Mouse (Mus musculus) megakaryocyte, adult 5-6 weeks (primary cell): ENCODE measurements at regions not wholly inside any gene's neighbourhood (a gene's known extent, or its start where the extent isn't known, plus 50 kb on each side); places are given as distances from the start of the nearest gene placed in this dataset.
A peak's percentile ranks its signal among the peaks of the same experiment; 100 is the strongest.

Experiments
- ATAC-seq: 2 replicates; pipeline ENCODE4 v1.8.0; 2016; ENCODE audit warnings: mild to moderate bottlenecking, inconsistent platforms; ENCODE audit not compliant: poor library complexity, severe bottlenecking

DNA sequence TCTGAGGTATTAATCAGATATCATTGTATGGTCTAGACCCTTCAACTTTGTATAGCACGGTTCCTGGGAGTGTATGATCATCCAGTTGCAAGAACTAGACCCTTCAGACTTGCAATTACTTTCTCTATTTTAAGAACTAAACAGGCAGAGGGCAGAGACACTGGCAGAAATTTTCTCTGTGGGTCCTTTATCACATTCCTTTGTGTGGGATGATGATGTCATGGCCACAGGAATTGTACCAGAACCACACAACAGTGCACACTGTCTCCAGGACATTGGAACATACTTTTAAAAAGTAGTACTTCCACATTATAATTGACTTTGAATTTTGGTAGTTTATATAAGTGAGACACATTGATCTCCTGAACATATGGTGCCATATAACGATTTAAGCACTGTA lies 674.2 kb downstream of the Rfpl4b start:
- no peak for ATAC-seq

DNA sequence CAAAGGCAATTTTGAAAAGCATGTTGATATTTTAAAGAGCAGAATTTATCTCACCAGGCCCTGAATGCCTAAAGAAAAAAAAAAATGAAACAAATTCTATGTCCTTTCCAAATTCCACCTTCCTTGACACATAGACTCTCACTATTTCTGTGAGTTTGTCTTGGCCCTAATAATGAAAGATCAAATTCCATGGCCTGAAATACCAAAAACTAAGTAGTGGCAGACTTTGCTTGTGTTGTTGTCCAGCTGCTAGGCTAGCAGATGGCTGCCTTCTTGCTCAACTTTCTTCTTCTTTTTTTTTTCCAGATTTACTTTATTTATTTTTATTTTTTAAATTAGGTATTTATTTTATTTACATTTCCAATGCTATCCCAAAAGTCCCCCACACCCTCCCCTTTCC lies 682.4 kb downstream of the Rfpl4b start:
- no peak for ATAC-seq

DNA sequence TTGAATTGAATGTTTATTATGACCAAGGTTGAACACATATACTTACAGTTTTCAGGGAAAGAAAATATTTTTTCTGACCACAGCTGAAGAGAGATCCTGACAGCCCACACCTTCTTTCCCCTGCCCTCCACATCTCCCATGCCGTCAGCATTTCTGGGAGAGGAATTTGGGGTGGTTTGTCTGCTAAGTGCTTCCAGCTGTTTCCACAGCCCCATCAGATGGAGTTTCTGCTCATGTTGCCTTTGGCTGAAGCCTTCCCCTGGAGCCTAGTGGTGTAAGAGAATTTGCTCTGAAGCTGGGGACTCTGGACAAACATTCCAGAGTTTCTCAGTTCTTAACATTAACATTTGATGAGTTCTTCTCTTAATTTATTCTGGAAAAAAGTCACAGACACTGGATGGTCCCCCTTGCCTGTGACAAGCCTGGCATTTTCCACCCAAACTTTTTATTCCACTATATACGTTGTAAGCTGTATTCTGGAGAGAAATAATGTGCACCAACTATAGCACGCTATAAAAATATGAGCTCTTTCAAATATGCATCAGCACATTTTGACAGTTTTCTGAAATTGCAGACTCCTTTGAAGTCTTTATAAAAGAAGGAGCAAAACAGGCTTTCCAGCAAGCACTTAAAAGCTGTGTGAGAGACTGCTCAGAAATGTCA lies 699.5 kb downstream of the Rfpl4b start:
- ATAC-seq: no peak

DNA sequence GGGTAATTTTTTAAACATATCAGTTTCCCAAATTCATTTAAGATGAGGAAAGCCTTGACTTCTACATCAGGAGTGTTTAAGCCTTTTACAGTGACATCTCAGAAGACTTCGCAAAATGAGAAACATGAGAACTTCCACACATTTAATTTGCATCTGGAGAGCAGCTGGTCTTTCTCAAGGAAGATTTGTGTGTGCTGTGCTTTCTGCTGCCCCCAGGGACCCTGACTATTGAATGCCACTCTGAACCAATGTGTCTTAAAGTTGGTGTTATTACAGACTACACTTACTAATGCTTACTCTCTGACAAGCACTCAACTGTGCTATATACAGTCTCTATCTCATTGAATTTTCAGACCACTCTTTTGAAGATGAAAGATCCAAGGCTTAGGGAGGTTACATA lies 703.0 kb downstream of the Rfpl4b start:
- no peak for ATAC-seq

DNA sequence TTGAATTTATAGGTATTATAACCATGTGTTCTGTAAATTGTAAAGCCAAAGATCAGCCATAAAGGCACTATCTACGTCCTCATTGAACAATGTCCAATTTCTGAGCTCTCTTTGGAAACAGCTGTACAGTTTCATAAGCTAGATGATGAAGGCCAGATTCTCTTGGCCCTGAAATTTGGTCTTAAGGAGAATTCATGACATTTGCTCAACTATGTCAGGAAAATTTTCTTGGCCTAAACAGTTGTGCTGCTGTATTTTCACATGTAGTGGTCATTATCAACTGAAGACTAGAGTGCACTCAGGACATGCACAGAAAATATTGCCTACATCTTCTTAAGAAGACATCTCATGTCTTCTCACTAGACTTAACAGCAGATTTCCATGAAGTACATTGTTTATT lies 705.1 kb downstream of the Rfpl4b start:
- no peak for ATAC-seq

DNA sequence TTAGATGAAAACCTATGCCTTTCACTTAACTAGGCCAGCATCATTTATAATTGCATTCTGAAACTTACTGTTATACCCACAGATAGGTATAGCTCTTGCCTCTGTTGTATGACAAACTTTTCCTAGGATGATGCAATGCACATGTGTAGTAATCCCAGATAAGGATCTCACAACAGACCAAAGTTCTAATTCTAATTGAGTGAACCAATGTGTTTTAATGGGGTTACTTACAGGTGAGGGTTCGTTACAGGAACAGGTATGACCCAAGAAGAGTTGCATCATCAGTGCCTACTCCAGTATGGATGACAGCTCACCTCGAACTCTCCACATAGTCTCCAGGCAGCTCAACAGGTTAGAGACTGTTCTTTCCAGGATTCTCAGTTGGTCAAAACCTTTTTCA lies 707.4 kb downstream of the Rfpl4b start:
- ATAC-seq: no peak

DNA sequence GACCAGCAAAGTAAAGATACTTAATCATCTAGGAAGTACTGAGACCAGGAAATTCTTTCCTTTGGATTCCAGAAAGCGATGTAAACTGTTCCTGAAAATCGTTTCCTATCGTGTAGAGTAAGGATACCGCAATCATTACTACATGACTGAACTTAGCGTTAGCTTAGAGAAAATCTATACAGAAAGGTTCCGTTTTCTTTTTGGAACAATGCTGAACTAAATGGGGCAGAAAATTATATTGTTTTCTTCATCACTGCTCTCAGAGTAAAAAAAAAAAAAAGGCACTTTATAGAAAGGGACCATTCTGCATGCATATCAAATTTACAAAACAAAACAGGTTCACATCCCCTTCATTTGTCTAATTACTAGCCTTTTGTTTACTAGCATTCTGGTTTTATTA lies 713.0 kb downstream of the Rfpl4b start:
- no peak for ATAC-seq

DNA sequence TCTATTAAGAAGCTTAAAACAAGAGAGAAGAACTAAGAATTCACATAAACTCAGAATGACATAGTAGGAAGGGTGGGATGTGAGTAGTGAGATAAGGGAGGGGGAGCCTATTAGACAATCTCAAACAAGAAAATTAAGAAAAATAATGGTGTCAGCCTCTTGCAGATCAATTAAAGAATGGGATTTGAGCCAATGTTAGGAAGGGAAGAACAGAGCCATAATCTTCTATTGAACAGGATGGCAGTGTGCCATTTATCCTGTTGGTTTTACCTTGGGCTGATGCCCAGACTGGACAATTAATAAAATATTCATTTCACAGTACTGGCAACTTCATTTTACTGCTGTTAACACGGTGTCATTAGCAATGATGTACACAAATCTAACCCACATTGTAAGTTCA lies 718.0 kb downstream of the Rfpl4b start:
- no peak for ATAC-seq

DNA sequence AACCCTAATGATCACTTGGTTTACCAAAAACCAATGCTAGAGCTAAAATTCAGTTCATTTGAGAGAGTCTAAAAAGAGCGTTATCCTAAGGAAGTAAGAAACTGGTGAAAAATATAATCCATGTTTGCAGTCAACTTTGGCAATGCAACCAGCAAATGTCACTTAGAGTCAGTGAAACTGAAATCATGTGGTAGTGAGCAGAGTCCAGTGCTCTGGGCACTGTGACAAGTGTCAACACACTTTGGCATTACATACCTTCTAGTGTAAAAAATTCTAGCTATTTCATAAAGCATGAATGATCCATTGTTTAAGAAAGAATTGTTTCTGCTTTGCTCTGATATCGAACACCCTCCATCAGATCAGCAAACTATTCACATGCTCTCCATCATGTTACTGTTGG lies 743.1 kb downstream of the Rfpl4b start:
- no peak for ATAC-seq

DNA sequence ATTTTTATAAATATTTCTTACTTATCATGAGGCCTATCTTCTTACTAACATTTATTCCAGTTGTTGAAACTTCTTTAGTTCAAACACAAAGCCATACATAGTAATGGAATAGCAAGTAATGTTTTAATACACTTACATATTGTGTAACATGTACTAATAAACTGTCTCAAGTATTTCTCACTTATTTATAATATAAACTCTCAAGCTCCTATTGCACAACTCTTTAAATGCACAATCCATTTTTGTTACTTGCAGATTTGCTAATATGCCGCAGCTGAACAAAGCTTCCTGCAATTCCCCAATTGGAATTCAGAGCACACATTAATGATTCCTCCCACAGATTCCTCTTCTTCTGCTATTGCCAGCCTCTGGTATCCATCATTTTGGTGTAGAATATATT lies 749.2 kb downstream of the Rfpl4b start:
- ATAC-seq: no peak

DNA sequence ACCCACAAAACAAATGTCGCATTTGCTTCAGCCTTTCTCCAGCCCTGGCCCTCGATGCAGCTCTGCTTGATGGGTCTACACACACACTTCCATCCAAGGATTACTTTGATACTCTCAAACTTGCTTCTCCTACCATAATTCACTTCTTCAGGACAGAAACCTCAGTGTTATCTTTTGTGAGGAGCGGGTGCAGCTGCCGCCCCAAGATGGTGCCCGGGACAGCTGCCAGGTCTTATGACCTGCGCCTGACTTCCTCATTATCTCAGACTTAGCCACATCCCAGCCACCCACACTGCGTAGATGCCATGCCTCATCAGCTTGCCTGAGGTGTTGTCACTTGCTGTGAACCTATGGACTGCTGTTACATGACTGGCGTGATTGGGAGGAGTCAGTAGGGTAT lies 762.5 kb downstream of the Rfpl4b start:
- ATAC-seq: no peak

DNA sequence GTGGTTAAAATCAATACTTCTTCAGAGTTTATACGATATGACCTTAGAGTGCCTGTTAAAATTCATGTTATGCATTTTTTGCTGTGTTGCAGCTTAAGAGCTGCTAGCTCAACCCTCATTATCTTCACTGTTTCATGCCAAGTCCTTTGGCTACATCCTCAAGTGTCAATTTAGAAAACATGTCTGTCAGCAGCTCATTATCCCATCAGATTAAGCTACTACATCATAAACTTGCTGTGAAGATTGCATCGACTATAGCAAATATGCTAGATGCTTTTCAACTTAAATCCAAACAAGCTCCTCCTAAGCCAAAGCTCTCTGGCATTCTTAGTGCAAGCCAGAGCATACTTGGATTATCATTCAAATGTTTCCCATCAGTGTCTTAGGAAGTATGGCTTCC lies 811.1 kb downstream of the Rfpl4b start:
- ATAC-seq: no peak

DNA sequence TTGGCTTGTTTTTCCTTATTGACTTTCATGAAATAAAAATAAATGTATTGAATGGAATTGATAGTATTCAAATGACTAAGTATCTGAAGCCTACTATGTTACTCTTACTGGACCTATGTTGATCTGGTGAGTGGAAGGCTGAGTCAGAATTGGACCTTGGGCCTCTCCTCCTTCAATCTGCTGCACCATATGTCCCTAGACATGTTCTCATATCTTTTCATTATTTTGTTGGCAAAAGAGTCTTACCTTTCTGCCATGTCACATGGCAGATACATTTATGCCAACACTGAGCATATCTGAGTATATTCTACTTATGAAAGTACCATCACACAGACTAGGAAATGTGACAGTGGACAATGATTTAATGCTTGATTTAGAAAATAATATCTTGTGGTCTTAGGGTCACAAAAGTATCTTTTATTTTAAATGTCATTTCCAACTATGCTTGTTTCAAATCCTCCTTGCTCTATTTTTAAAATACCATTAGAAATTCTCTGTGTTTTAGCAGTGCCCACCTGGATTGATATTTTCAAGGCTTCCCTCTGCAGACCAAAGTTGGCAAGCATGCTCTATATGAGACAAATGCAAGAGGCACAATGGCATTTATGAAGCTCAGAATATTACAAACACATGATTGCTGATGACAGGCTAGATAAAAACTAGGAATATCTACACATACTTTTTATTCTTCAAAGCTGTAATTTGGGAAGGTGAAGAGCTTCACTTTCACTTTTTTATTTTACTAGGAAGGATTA lies 825.7 kb downstream of the Rfpl4b start:
- ATAC-seq: no peak

DNA sequence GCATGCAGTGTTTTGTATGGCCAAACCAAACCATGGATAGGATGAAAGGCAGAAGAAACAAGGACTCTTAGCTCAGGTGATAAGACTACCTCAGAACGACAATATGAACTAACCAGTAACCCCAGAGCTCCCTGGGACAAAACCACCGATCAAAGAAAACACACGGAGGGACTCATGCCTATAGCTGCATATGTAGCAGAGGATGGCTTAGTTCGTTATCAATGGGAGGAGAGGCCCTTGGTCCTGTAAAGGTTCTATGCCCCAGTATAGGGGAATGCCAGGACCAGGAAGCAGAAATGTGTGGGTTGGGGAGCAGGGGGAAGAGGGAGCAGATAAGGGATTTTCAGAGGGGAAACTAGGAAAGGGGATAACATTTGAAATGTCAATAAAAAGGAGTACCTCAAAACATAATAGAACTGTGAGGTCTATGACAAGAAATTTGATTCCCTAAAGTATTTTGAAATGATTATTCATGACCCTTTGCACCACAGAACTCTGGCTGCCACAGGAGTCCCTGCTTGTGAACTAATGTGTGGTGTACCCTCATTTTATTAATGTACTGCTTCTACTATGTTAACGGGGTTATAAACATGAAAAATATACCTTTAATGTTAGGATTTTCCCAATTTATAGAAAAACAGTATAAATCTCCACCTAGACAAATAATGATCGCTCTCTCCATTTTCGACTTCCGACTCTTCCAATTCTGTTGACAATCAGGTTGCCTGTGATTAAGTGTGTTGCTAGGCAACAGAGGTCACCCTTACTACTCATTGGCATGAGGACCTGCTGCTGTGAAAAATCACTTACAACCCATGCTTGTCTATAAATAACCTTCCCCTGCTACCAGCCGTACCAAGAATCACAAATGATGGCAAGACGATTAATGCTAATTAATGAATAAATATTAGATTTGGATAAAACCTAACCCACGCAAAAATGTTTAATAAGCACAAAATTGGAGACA lies 833.0 kb downstream of the Rfpl4b start:
- ATAC-seq: no peak

DNA sequence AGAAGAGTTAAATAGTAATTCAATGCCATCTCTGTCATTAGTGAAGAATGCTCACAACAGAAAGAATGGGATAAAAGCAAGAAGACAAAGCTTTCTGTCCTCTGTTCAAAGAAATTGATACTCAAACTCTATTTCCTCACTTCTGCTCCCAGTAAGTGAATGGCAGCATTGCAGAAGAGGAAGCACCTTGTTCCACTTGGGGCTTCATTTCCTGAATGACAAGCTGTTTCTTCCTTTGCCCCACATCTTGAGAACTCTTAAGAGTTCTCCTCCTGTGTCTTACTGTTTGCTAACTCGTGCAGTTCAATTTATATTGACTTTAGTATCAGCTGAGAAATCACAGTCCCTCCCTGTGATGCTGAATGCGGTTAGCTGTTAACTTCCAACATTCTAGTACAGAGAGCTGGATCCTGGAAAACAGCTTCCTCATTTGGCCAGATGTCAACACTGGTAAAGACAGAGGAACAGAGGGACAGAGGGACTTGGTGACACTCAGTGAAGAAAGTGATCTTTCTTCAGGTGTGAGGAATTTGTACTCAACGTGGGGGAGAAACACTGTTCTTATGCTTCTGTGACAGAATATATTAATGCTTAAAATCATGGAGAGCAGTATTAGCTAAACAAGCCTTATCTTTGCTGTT lies 840.3 kb upstream of the Marcks start:
- ATAC-seq: peak; percentile 84

DNA sequence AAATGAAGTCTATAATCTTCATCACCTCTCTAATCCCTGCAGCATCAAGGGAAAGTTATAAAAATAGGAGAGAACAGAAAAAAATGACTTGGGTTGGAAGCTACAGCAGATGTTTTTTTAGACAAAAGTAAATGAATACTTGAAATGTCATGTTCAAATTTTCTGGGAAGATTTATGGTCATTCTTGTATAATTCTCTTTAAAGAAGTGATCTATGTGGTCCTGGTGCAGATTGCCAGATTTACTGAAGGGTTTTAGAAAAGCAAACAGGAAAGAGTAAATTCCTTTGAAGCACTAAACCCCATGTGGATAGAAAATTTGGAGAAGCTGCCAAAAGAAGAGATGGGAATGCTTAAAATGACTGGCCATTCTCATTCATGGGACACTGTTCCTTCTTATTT lies 821.3 kb upstream of the Marcks start:
- ATAC-seq: no peak

DNA sequence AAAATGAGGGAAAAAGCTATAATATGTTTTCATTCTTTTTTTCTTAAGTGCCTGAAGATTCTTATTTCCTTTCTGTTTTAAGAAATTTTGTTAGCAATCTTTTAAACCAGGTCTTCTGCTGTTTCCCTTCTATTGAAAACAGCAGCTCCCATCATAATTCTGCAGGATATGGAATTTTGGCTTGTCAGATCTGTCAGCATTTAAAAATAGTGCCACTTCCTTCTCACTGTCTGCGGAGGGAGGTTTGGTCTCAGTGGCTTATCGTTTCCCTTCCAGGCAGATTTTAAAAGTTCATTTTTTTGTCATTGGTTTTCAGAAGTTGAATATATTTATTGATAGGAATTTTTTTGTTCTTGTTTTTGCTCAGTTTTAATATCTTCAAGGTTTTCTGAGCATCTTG lies 776.1 kb upstream of the Marcks start:
- no peak for ATAC-seq

DNA sequence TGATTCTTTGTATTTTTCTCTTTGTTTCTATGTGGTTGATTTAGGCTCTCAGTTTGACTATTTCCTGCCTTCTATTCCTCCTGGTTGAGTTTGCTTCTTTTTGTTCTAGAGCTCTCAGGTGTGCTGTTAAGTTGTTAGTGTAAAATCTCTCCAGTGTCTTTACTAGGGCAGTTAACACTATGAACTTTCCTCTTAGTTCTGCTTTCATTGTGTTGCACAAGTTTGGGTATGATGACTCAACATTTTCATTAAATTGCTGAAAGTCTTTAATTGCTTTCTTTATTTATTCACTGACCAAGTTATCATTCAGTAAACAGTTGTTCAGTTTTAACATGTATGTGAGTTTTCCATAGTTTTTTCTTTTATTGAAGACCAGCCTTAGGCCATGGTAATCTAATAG lies 772.9 kb upstream of the Marcks start:
- no peak for ATAC-seq

DNA sequence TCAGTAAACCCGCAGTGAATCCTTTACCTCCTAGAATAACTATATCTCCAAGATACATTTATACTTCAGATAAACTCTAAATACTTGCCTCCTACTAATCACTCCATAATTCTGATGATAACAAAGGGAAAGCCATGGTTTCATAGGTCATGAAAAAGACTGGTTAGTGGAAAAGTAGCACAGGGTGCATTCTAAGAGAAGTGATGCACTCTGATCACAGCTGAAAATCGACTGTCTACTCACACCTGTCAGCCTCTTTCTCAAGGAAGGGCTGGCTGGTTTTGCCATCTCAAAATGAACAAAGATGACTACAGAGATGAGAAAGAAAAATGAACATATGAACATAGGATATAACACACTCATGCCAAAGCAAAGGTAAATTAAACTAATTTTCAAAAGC lies 769.6 kb upstream of the Marcks start:
- no peak for ATAC-seq

DNA sequence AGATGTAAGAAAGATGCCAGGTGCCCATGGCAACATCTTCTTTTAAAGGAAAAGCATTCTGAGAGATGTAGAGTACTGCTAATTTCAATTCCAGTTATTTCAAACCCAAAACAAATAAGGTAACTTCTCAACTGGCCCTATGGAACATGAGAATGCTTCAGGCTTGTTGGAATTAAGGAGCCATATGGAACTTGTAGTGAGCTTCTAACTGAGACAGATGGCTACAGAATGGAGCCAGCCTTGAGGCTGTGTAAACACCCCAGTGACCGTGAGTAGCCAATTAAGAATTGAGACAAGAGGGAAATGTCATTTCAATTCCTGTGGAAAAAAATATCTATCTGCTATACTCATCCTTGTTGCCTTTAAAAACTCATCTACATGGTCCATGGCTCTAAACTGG lies 769.0 kb upstream of the Marcks start:
- no peak for ATAC-seq

DNA sequence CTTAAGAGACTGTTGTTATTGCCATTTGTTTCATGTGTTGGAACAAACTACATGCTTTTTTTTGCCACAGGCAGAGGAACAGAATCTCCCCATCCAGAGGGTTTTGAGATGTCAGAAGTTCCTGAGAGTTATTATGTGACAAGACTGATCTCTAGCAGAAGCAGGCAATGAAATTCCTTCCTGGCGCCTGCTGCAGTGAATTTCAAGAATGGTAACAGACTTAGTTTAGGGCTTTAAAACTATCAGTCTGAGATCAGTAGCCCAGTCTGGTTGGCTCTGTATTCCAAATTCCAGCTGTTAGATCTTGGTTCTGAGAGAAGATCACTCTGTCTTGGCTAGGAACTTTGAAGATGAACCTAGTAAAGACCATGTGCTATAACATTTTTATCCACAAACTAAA lies 749.2 kb upstream of the Marcks start:
- no peak for ATAC-seq
